Mouse (Mus musculus) liver, embryonic 14.5 days (tissue): ENCODE measurements around the gene Wdfy4. TPM values are rescaled to one million over a fixed set of nuclear protein-coding genes. Genes with fewer than 3 reads are reported as not detected.

Experiments
- ATAC-seq: fragments of 200-750 bp; cut with Nextera tagmentation; 2 replicates; pipeline ENCODE4 v1.8.0; 2017; ENCODE audit warnings: moderate number of reproducible peaks, mild to moderate bottlenecking, moderate library complexity; ENCODE audit not compliant: insufficient read depth
- DNase-seq, 3 experiments: peaks; one replicate each; pipeline ENCODE4 v3.0.0-alpha.2; 2012 to 2013; ENCODE audit warnings: low read depth in 3 of 3, low spot score in 3 of 3
- H3K27ac ChIP-seq: fragments of 300-500 bp; sonication (generic); 2 replicates; pipeline ENCODE4 v1.5.1; 2014; ENCODE audit warnings: moderate library complexity, mild to moderate bottlenecking, control low read depth, inconsistent platforms
- H3K27me3 ChIP-seq: fragments of 300-500 bp; sonication (generic); 2 replicates; pipeline ENCODE4 v1.6.1; 2014; ENCODE audit warnings: mild to moderate bottlenecking, low read length, moderate library complexity; ENCODE audit not compliant: control insufficient read depth, insufficient read depth
- H3K36me3 ChIP-seq: fragments of 300-500 bp; sonication (generic); replicated peaks from 2 replicates; pipeline ENCODE4 v1.6.1; 2014; ENCODE audit warnings: low read depth; ENCODE audit not compliant: control insufficient read depth, insufficient read depth
- H3K4me1 ChIP-seq, 2 experiments: fragments of 200-500 bp in 1 of 2; fragments of 300-500 bp in 1 of 2; sonication (generic) in 1 of 2; replicated peaks; 2 replicates each; pipeline ENCODE4 v1.6.1; 2012 to 2014; ENCODE audit warnings: antibody characterized with exemption in 1 of 2, inconsistent platforms in 1 of 2, low read length in 1 of 2; ENCODE audit not compliant: control insufficient read depth in 2 of 2, insufficient read depth in 2 of 2
- H3K4me2 ChIP-seq: fragments of 300-500 bp; sonication (generic); 2 replicates; pipeline ENCODE4 v1.6.1; 2014; ENCODE audit warnings: low read depth, mild to moderate bottlenecking, control low read depth, moderate library complexity
- H3K4me3 ChIP-seq, 2 experiments: fragments of 200-500 bp in 1 of 2; fragments of 300-500 bp in 1 of 2; sonication (generic) in 1 of 2; 2 replicates each; pipeline ENCODE4 v1.5.1; 2012 to 2014; ENCODE audit warnings: low read depth in 2 of 2, low read length in 2 of 2, mild to moderate bottlenecking in 2 of 2, control low read depth in 1 of 2, inconsistent platforms in 1 of 2, moderate library complexity in 1 of 2; ENCODE audit not compliant: insufficient read depth in 1 of 2
- H3K9ac ChIP-seq: fragments of 300-500 bp; sonication (generic); replicated peaks from 2 replicates; pipeline ENCODE4 v1.6.1; 2014; ENCODE audit warnings: mild to moderate bottlenecking, control low read depth, moderate library complexity
- H3K9me3 ChIP-seq: fragments of 300-500 bp; sonication (generic); 2 replicates; pipeline ENCODE4 v1.6.1; 2016; ENCODE audit warnings: low read length, mixed read lengths; ENCODE audit not compliant: control insufficient read depth
- CTCF ChIP-seq: IDR thresholded peaks from 2 replicates; pipeline ENCODE4 v1.5.1; 2016; ENCODE audit warnings: antibody characterized with exemption, low read depth, control low read depth
- EP300 ChIP-seq: IDR thresholded peaks from 2 replicates; pipeline ENCODE4 v1.6.1; 2016; ENCODE audit warnings: antibody characterized with exemption, low read depth
- WGBS: fragments of 180-500 bp; shearing (Covaris S2); extraction: QIAGEN DNeasy Blood & Tissue Kit; methylation state at CpG from one replicate; pipeline ENCODE4 v1.1.7; 2014; ENCODE audit not compliant: insufficient replicate concordance; 5-methylcytosine and 5-hydroxymethylcytosine counted together
- polyA plus RNA-seq, 2 experiments: library from polyadenylated mRNA; depleted of rRNA in 1 of 2; stranded (reverse) in 1 of 2; unstranded in 1 of 2; fragments of >200 nt; fragmentation: Nextera tagmentation in 1 of 2; extraction: Ambion mirVana in 1 of 2; gene quantifications; 2 replicates each; pipeline versions ENCODE4 v1.2.1 to v1.2.3; 2012 to 2014

The Wdfy4 gene
- polyA plus RNA-seq, 2 experiments: 1.2 TPM

DNA sequence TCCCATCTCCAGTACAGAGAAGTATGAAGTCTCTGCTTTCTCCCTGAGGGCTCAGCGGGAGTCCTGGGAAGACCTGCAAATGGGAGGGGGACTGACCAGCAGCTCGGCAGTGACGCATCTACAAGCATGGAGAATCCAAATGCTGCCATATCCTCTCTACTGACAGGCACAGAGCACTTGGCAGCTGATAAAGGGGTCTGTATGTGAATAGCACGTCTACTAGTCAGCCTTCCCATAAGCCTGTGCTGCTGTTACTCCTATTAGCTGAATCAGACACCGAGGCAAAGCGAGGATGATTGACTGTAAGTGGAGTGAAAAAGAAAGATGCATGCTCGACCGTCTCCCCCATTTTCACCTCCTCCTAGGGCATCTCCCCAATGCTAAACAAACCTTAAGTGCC, 131.9 kb downstream of the Wdfy4 start:
- ATAC-seq (no peak), DNase-seq (no peak)
- H3K4me3 ChIP-seq: no peak overlapping the region
- no peaks in the 10 kb centered on the region for H3K9me3 ChIP-seq
- no peaks in the 10 kb centered on the region for H3K27me3 ChIP-seq
- no peaks in the 10 kb centered on the region for H3K36me3 ChIP-seq
- H3K9ac ChIP-seq: no peak overlapping the region
- no peak for TF ChIP-seq CTCF
- TF ChIP-seq EP300: no peak
- 66% methylated on average over 8 of the region's 8 CpGs for WGBS
- no peak overlapping the region for H3K27ac ChIP-seq
- no peak overlapping the region for H3K4me2 ChIP-seq
- no peaks in the 10 kb centered on the region for H3K4me1 ChIP-seq

DNA sequence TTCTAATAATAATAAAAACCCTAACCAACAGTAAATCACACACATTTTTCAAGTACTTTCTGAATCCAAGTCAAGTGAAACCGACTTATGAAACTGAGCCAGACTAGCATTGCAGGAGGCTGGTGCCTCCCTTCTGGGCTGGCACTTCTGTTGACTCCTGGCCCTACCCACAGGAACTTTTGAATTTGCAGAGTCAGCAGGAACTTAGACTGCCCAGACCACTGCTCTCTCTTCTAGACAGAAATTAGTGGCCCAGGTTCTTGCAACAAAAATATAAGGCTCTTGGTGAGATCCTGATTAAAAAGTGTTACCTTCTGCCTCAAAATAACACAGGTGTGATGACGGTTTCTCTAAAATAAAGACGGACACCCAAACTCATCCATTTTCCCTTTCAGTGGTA, 140.1 kb downstream of the Wdfy4 start:
- Histone ChIP-seq H3K9ac (no peak overlapping the region), H3K27ac (no peak overlapping the region), H3K4me1 (no peaks in the 10 kb centered on the region), H3K4me2 (no peak overlapping the region), H3K4me3 (no peak overlapping the region), H3K36me3 (no peaks in the 10 kb centered on the region), H3K9me3 (no peaks in the 10 kb centered on the region), H3K27me3 (no peaks in the 10 kb centered on the region)
- TF ChIP-seq CTCF: no peak
- WGBS: 69% methylated on average over 3 of the region's 3 CpGs
- ATAC-seq (no peak), DNase-seq (no peak)

DNA sequence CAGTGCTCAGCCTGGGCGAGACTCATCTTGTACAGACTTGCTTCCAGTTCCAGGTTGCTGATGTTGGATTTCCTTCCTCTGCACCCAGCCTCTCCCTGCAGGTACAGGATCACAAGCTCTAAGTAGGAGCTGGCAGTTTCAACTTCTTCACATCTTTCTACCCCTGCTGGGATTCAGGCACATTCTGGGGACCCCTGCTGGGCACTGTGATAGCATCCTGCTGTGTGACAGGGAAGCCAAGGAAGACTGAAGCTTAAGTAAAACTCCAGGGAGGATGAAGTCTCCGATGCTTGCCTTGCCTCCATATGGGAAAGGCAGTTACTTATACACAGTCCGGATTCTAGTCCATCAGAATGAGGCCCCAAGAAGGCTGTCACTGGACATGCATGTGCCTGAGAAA, 148.5 kb downstream of the Wdfy4 start:
- no peak for DNase-seq

DNA sequence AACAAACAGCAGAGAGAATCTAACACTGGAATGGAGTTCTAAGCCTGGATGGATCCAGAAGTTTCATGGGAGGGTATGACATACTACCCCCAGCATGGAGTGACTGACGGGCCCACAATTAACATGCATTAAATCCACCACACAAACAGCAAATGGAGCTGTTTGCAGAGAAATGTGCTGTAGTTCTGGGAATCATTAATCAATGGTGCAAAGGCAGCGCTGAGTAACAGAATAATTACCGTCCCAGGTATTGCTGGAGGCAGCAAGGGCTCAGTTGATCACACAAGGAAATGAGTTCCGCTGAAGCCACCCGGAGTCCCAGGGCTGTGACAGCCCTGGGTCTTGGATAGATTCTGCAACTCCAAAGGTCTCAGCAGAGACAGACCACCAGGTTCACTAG, 149.9 kb downstream of the Wdfy4 start:
- 72% methylated on average over 5 of the region's 5 CpGs for WGBS
- ATAC-seq (no peak), DNase-seq (no peak)
- no peak overlapping the region for H3K9ac ChIP-seq
- H3K36me3 ChIP-seq: no peaks in the 10 kb centered on the region
- no peaks in the 10 kb centered on the region for H3K9me3 ChIP-seq
- H3K4me3 ChIP-seq: no peak overlapping the region
- TF ChIP-seq CTCF (no peak), EP300 (no peak)
- H3K4me1 ChIP-seq: no peaks in the 10 kb centered on the region
- no peaks in the 10 kb centered on the region for H3K27me3 ChIP-seq
- H3K27ac ChIP-seq: no peak overlapping the region
- H3K4me2 ChIP-seq: no peak overlapping the region

More for the DNA sequence above, 148.5 kb downstream of the Wdfy4 start:
- no peak overlapping the region for H3K4me2 ChIP-seq
- 40% methylated on average over 3 of the region's 3 CpGs for WGBS
- H3K9me3 ChIP-seq: no peaks in the 10 kb centered on the region
- H3K27ac ChIP-seq: no peak overlapping the region
- ATAC-seq: no peak
- H3K36me3 ChIP-seq: no peaks in the 10 kb centered on the region
- no peak overlapping the region for H3K4me3 ChIP-seq
- TF ChIP-seq CTCF (no peak), EP300 (no peak)
- H3K9ac ChIP-seq: no peak overlapping the region
- H3K27me3 ChIP-seq: no peaks in the 10 kb centered on the region
- no peaks in the 10 kb centered on the region for H3K4me1 ChIP-seq

DNA sequence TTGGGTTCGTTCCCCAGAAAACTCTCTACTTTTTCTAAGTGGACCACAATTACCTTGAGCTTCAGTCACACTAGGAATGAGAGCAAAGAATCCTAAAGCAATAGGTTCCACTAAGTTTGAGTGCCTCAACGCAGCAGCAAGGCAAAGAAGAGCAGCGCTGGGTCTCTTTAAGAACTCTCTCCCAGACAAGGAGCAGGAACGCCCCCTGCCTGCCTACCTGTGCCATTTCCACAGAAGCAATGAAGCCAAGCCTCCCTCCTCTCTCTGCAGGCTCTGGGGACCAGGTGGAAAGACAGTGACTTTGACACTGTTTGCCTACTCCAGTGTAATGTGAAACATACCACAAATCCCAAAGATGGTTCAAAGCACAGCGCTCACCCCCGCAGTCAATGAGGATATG, 151.9 kb downstream of the Wdfy4 start:
- H3K4me3 ChIP-seq: no peak overlapping the region
- ATAC-seq (no peak), DNase-seq (no peak)
- no peak for TF ChIP-seq EP300
- peak; percentile 54 for TF ChIP-seq CTCF
- no peaks in the 10 kb centered on the region for H3K9me3 ChIP-seq
- no peaks in the 10 kb centered on the region for H3K4me1 ChIP-seq
- no peaks in the 10 kb centered on the region for H3K27me3 ChIP-seq
- 56% methylated on average over 6 of the region's 6 CpGs for WGBS
- no peak overlapping the region for H3K27ac ChIP-seq
- no peaks in the 10 kb centered on the region for H3K36me3 ChIP-seq
- H3K9ac ChIP-seq: no peak overlapping the region
- no peak overlapping the region for H3K4me2 ChIP-seq
